Mouse (Mus musculus): ENCODE results near the gene Ddo. TPM values are rescaled to one million over a fixed set of nuclear protein-coding genes. Genes with fewer than 3 reads are reported as not detected.

Gene Ddo
- 10 to 100 TPM; 29.8 to 39.9 (median 33.4) TPM for total RNA-seq (2022)

GRCm38 (mm10) chr10:40629656-40630311 lies at the start of gene Ddo:
Ddo (plus strand) TSS chr10:40630011.
- peak; percentile 80 for DNase-seq (ENCODE audit: low spot score)

DNA sequence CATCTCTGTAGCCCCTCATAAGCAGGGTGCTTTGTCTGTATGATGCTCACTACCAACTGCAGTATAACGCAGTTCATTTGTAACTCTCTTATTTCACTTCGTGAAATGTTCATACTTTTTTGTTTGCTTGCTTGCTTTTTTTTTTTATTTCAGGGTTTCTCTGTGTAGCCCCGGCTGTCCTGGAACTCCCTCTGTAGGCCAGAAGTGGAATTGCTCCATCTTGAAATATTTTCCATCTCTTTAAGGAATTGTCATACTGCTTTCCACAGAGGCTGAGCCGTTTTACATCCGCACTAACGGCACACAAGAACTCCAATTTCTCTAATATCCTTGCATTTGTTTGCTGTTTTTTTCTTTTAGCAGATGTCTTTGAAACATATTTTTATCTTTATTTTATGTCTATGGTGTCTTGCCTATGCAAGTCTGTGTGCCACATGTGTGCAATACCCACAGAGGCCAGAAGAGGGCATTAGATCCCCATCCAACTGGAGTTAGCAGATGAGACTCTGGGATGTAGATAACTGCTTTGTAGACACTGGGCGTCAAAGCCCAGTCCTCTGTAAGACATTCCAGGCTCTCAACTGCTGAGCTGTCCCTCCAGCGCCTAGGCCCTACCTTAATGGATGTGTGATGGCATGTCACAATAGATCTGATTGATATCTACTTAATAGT lies 46.1 kb upstream of the Ddo start:
- DNase-seq (ENCODE audit: low spot score) = no peak

DNA sequence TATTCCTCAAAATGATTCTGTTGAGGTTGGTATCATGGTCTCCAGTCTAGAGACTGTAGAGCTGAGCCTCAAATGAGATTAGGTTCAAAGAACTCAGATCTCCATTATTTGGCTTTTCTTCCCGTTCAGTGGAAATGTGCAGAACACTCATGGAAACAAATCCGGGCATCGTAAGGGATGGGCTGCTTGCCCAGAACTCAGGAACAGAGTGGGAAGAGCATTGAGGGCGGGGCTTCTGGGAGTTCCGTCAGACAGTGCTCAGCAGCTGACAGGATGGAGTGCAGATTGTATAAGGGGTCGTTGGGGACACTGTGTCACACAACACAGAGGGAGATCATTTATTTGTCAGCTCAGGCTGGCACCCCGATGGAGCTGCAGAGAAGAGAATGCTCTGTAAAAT lies 37.6 kb upstream of the Ddo start:
- no peak for DNase-seq (ENCODE audit: low spot score)

GRCm38 (mm10) chr10:40597177-40597576 lies 32.6 kb upstream of the Ddo start:
- peak; percentile 7 for DNase-seq (ENCODE audit: low spot score)

DNA sequence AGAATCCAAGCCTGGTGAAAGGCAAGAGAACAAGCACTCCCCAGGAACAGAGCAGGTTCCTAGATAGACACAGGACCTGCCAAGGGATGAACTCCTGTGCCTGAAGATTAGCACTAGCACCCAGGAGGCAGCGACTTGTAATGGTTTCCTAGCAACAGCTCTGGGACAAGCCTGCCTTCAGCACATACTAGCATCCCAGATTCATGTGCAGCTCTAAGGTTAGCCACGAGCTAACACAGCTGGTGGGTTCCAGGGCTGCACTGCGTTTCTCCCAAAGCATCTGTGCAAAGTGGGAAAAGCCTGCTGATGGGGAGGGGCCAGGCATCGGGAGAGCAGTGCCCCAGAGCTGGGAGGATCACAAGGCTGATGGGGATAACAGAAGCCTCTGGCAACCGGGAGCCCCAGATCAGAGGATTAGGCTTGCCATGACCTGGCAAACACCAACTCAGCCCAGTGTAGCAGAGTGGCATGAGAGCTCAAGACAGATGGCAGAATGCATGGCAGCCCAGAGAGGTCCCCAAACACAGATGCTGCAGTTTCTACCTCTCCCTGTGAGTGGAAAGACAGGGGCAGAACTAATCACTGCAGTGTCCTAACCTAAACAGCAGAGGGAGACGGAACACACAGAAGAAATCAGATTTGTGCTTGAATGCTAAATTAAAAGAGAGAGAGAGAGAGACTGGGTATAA lies 25.0 kb upstream of the Ddo start:
- no peak for DNase-seq (ENCODE audit: low spot score)

- DNase-seq (ENCODE audit: low spot score) = no peak
These were observed 11.8 kb upstream of the Ddo start for GRCm38 (mm10) chr10:40617973-40618372.

GRCm38 (mm10) chr10:40619760-40620159 lies 10.1 kb upstream of the Ddo start:
- no peak for DNase-seq (ENCODE audit: low spot score)

DNA sequence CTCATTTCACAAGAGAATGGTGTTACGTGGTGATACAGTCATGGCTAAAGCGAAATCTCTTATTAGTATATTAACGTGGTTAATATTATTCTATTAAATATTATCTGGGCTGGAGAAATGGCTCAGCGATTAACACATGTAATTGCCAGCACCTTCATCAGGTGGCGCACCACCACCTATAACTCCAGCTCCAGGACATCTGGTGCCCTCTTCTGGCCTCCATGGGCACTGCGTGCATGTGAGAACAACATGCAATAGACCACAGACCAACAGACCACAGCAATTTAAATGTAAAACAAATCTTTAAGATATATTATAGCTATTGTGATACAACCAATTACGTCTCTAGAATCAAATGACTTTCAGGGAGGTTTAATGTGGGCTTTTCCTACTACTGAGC lies 671 bp upstream of the Ddo start:
- DNase-seq (ENCODE audit: low spot score) = no peak

GRCm38 (mm10) chr10:40630457-40630856 lies 646 bp downstream of the Ddo start:
- peak; percentile 35 for DNase-seq (ENCODE audit: low spot score)

GRCm38 (mm10) chr10:40630961-40631360 lies 1.1 kb downstream of the Ddo start:
- no peak for DNase-seq (ENCODE audit: low spot score)

DNA sequence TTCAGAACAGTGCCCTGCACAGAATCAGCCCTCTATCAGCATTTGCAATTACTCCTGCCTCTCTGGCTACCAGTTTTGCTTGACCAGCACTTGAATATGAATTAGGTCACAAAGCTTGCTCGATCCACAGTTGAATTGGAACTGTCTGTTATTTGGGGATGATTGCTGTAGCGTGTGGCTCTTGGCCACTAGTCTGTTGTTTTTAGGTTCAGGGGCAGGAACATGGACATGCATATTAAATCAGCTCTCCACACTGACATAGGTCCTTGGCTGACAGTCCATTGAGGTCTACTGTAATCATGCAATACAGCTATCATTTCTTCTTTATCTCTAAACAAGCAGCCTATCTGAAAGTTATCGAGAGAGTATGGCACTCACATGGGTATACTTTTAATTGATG lies 2.3 kb downstream of the Ddo start:
- DNase-seq (ENCODE audit: low spot score) = no peak

- no peak for DNase-seq (ENCODE audit: low spot score)
These were observed 7.5 kb downstream of the Ddo start for GRCm38 (mm10) chr10:40637331-40637730.

- DNase-seq (ENCODE audit: low spot score) = no peak
These were observed 8.5 kb downstream of the Ddo start for GRCm38 (mm10) chr10:40638276-40638675.

DNA sequence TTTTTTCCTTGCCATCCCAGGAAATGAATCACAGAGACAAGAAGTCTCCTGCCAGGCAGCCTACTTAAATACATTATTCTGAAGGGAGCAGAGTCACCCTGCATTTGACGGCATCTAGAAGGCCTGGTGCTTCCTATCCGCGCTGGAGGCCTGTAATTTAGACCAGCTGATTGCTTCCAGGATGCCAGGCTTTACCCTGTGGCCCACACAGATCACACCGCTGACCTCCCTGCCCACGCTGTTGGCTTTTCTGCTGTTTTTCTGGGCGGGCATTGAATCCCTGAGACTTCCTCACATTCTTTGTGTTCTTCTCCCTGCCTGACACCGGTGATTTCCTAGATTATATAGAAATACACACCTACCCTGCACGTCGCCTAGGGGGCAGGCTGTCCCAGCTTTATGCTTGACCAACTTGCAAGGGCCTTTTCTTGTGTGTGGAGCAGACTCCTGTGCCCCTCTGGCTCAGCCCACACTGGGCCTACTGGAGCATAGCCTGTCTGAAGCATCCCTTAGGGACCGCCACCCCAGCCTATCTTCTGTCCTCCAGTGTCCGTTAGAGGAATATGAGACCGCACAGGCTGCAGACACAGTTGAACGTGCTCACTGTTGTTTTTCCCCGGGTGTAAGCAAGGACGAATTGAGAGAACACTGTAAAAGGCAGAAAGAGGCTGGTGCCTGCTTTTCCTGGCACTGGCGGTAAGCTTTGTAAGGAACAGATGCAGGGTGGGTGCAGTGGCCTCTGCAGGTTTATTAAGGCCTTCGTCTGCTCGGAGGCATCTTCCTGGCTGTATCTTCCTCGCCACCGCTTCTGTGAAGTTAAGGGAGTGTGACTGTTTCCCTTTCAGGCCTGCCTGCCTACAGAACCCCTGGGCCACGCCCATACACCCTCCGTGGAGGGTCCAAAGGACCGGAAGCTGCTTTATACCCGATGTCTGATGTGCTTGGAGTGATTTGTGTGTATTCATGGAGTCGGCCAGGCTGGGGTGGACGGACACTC lies 9.3 kb downstream of the Ddo start:
- DNase-seq (ENCODE audit: low spot score) = no peak

- no peak for DNase-seq (ENCODE audit: low spot score)
These were observed 10.6 kb downstream of the Ddo start for GRCm38 (mm10) chr10:40640406-40640805.

DNA sequence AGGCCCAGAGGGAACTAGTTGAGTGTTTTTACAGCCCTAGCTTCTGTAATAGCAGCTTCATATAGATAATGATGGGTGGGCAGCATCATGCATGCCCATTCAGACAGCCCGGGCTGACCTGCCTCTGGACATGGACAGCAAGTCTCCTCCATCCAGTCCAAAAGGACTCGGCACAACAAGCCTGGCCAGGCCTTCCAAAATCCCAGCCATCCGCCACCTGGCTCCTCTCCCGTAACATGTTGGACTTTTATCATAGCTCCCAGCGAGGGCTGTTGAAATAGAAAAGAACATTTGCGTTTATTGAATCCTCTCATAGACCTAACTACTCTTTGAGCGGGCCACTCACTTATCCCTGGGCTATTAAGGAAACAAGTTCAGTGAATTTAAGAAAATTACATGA lies 12.1 kb downstream of the Ddo start:
- peak; percentile 28 for DNase-seq (ENCODE audit: low spot score)

DNA sequence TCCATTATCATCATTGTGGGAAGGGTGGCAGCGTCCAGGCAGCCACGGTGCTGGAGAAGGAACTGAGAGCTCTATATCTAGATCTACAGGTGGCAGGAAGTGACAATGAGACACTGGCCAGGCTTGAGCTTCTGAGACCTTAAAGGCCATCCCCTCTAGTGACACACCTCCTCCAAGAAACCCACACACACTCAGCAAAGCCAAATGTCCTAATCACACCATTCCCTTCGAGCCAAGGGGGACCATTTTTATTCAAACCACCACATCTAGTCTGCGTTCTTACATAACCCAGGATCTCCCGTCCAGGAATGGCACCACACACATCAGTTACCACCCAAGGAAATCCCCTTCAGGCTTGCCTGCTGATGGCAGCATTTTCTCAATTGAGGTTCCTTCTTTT lies 13.3 kb downstream of the Ddo start:
- DNase-seq (ENCODE audit: low spot score) = no peak

- no peak for DNase-seq (ENCODE audit: low spot score)
These were observed 14.6 kb downstream of the Ddo start for GRCm38 (mm10) chr10:40644456-40644855.

- no peak for DNase-seq (ENCODE audit: low spot score)
These were observed 15.5 kb downstream of the Ddo start for GRCm38 (mm10) chr10:40645346-40645745.

GRCm38 (mm10) chr10:40648776-40649175 lies 19.0 kb downstream of the Ddo start:
- no peak for DNase-seq (ENCODE audit: low spot score)

DNA sequence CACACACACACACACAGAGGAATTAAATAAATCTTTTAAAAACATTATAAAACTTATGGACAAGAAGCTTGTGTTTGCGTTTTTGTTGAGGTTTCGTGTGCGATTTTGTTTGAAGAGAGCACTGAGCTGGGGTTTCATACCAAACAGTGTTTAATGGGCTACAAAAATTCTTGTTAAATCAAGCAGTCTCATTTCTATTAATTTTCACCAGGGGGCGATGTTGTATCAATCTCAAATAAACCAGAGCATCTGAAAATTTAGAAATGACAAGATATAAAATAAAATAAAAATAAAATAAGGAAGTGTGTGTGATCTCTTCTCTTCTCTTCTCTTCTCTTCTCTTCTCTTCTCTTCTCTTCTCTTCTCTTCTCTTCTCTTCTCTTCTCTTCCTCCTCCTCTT lies 19.8 kb downstream of the Ddo start:
- DNase-seq (ENCODE audit: low spot score) = peak; percentile 7

- no peak for DNase-seq (ENCODE audit: low spot score)
These were observed 21.9 kb downstream of the Ddo start for GRCm38 (mm10) chr10:40651676-40652075.

Measured in heart, adult 8-10 months (tissue).